Mouse (Mus musculus): ENCODE results near the gene Chuk.

GRCm38 (mm10) chr19:44030024-44030423 is 77.3 kb downstream of the Chuk start:
- TF ChIP-seq CTCF (IDR thresholded peaks at IDR 0.05; ENCODE audit: low read depth) (no peak), EP300 (IDR thresholded peaks at IDR 0.05; ENCODE audit: low read depth) (no peak)
